Mouse (Mus musculus) embryonic facial prominence, embryonic 14.5 days (tissue): Measurements from ENCODE around the gene Stc2. TPM values are rescaled to one million over a fixed set of nuclear protein-coding genes. Genes with fewer than 3 reads are reported as not detected.

Source experiments
- ATAC-seq: fragments of 200-750 bp; cut with Nextera tagmentation; 2 replicates; pipeline ENCODE4 v1.8.0; 2017; ENCODE audit warnings: low read depth, moderate number of reproducible peaks, moderate TSS enrichment
- DNase-seq: peaks from one replicate; pipeline ENCODE4 v3.0.0-alpha.2; 2015; ENCODE audit warnings: low spot score
- H3K27ac ChIP-seq: fragments of 300-500 bp; sonication (generic); replicated peaks from 2 replicates; pipeline ENCODE4 v1.5.1; 2014; ENCODE audit warnings: low read depth, mild to moderate bottlenecking, low read length, moderate library complexity
- H3K27me3 ChIP-seq: fragments of 300-500 bp; sonication (generic); replicated peaks from 2 replicates; pipeline ENCODE4 v1.6.1; 2014; ENCODE audit warnings: low read length; ENCODE audit not compliant: control insufficient read depth, insufficient read depth
- H3K36me3 ChIP-seq: fragments of 300-500 bp; sonication (generic); 2 replicates; pipeline ENCODE4 v1.6.1; 2014; ENCODE audit warnings: low read length, mixed read lengths; ENCODE audit not compliant: control insufficient read depth, insufficient read depth
- H3K4me1 ChIP-seq: fragments of 300-500 bp; sonication (generic); 2 replicates; pipeline ENCODE4 v1.6.1; 2014; ENCODE audit warnings: antibody characterized with exemption, low read length; ENCODE audit not compliant: control insufficient read depth, insufficient read depth
- H3K4me2 ChIP-seq: fragments of 300-500 bp; sonication (generic); 2 replicates; pipeline ENCODE4 v1.6.1; 2014; ENCODE audit warnings: low read depth, mild to moderate bottlenecking, low read length, moderate library complexity, mixed read lengths
- H3K4me3 ChIP-seq: fragments of 300-500 bp; sonication (generic); 2 replicates; pipeline ENCODE4 v1.5.1; 2014; ENCODE audit warnings: low read depth, mild to moderate bottlenecking, low read length
- H3K9ac ChIP-seq: fragments of 300-500 bp; sonication (generic); 2 replicates; pipeline ENCODE4 v1.6.1; 2014; ENCODE audit warnings: low read depth, mild to moderate bottlenecking, low read length, moderate library complexity, mixed read lengths
- H3K9me3 ChIP-seq: fragments of 300-500 bp; sonication (generic); 2 replicates; pipeline ENCODE4 v1.6.1; 2016; ENCODE audit warnings: low read length; ENCODE audit not compliant: control insufficient read depth
- WGBS: fragments of 180-500 bp; shearing (Covaris S2); extraction: QIAGEN DNeasy Blood & Tissue Kit; methylation state at CpG from one replicate; pipeline ENCODE4 v1.1.7; 2014; 5-methylcytosine and 5-hydroxymethylcytosine counted together
- polyA plus RNA-seq: library from polyadenylated mRNA; unstranded; fragments of >200 nt; fragmentation: Nextera tagmentation; extraction: Ambion mirVana; gene quantifications from 2 replicates; pipeline ENCODE4 v1.2.1, GENCODE M21; 2014

The Stc2 gene
- polyA plus RNA-seq, 1 experiment from 2014 or later = 1.6 TPM

GRCm38 (mm10) chr11:31370436-31371230 lies 759 bp upstream of the Stc2 start:
- ATAC-seq (no peak), DNase-seq (no peak)
- H3K27ac ChIP-seq = no peak overlapping the region
- peak overlapping the region; percentile 54 for H3K9ac ChIP-seq
- H3K27me3 ChIP-seq = peaks cover 58% of the 10 kb centered on the region
- H3K9me3 ChIP-seq = no peaks in the 10 kb centered on the region
- peaks cover 8% of the 10 kb centered on the region for H3K4me1 ChIP-seq
- no peaks in the 10 kb centered on the region for H3K36me3 ChIP-seq
- 2% methylated on average over 21 of the region's 24 CpGs for WGBS
- peak overlapping the region; percentile 99 for H3K4me2 ChIP-seq
- peak overlapping the region; percentile 57 for H3K4me3 ChIP-seq

DNA sequence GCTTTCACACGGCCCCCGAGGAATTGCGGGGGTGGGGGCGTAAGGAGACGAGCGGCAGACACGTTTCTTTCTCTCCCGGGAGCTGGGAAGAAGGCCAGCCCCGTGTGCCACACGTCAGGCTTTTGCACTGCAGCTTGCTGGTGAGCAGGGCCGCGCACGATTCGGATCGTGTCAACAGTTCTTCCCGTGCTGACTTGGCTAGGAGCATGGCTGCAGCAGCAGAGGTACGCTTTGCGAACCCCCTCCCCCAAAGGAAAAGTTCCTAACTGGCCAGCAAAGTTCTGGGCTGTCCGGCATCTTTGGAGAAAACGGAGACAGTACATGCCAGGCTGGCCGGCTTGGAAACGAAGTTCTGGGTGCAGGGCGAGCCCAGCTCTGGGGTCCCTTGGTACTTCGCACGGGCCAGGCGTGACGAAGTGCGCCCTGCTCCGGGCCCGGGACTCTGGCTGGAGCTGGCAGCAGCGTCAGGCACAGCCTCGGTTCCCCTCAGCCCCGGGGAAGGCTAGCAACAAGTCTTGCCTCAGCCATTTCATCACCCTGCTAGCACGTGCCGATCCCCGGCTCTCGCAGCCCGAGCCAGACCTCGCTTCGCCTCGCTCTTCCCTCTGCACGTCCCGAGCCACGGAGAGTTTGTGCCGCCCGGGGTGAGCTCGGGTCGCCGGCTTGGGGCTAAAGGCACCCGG lies 768 bp downstream of the Stc2 start:
- peak; percentile 42 for ATAC-seq
- H3K4me1 ChIP-seq = peaks cover 8% of the 10 kb centered on the region
- no peak overlapping the region; the same call in 1 of the 2 replicates for H3K27ac ChIP-seq
- peak overlapping the region; percentile 57 for H3K4me3 ChIP-seq
- H3K4me2 ChIP-seq = peak overlapping the region; percentile 99
- no peaks in the 10 kb centered on the region for H3K36me3 ChIP-seq
- peaks cover 58% of the 10 kb centered on the region for H3K27me3 ChIP-seq
- peak; percentile 57 for DNase-seq
- WGBS = under 1% methylated on average over 37 of the region's 50 CpGs
- H3K9ac ChIP-seq = peak overlapping the region; percentile 54
- H3K9me3 ChIP-seq = no peaks in the 10 kb centered on the region

DNA sequence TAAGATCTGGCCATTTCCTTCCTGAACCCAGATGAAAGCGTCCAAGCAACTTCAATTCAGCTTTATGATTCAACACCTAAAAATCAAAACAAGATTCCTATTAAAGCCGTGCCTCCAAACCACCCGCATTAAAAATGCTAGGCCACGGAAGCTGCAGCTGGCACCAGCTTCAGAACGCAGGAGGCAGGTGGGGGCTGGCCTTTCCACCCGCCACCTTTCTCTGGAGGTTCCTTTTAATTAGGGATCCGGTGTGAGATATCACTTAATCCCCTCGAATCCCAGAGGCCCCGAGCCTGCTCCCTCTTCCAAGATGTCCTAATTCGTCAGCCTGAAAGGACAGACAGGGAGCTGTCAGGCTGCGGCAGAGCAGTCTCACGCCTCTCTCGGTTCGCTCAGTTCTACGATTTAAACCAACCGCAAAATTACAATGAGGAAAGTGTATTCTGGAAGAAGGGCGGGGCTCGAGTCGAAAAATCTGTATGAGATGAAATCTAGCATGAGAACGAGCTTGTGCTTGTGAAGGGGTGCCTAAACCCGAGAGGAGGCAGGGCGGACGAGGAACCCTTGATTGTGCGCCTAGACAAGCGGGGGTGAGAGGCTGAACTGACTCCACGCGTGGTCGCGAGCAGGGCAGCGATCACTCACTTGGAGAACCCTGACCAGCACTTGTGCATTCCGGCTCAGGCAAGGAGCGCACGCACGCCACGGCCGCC lies 1.5 kb downstream of the Stc2 start:
- no peaks in the 10 kb centered on the region for H3K36me3 ChIP-seq
- H3K4me1 ChIP-seq = peaks cover 8% of the 10 kb centered on the region
- H3K4me3 ChIP-seq = peak overlapping the region; percentile 57
- peak; percentile 4; the same call in 1 of the 2 replicates for ATAC-seq
- no peak overlapping the region for H3K27ac ChIP-seq
- WGBS = 2% methylated on average over 36 of the region's 36 CpGs
- no peaks in the 10 kb centered on the region for H3K9me3 ChIP-seq
- DNase-seq = peak; percentile 42
- peaks cover 58% of the 10 kb centered on the region for H3K27me3 ChIP-seq
- peak overlapping the region; percentile 54 for H3K9ac ChIP-seq
- H3K4me2 ChIP-seq = peak overlapping the region; percentile 99

- Histone ChIP-seq H3K27me3 (peaks cover 42% of the 10 kb centered on the region), H3K9me3 (no peaks in the 10 kb centered on the region), H3K27ac (no peak overlapping the region), H3K4me3 (no peak overlapping the region), H3K4me2 (no peak overlapping the region), H3K4me1 (peaks cover 12% of the 10 kb centered on the region), H3K9ac (no peak overlapping the region), H3K36me3 (no peaks in the 10 kb centered on the region)
- WGBS = 95% methylated on average over 4 of the region's 4 CpGs
- DNase-seq (no peak), ATAC-seq (no peak)
Measured at GRCm38 (mm10) chr11:31366827-31367226, 3.0 kb downstream of the Stc2 start.

GRCm38 (mm10) chr11:31366421-31366820 lies 3.5 kb downstream of the Stc2 start:
- ATAC-seq (no peak), DNase-seq (no peak)
- Histone ChIP-seq H3K4me3 (no peak overlapping the region), H3K4me2 (no peak overlapping the region), H3K4me1 (peaks cover 11% of the 10 kb centered on the region), H3K9me3 (no peaks in the 10 kb centered on the region), H3K27me3 (peaks cover 38% of the 10 kb centered on the region), H3K9ac (no peak overlapping the region), H3K27ac (no peak overlapping the region), H3K36me3 (no peaks in the 10 kb centered on the region)
- WGBS = 88% methylated on average over 2 of the region's 2 CpGs

DNA sequence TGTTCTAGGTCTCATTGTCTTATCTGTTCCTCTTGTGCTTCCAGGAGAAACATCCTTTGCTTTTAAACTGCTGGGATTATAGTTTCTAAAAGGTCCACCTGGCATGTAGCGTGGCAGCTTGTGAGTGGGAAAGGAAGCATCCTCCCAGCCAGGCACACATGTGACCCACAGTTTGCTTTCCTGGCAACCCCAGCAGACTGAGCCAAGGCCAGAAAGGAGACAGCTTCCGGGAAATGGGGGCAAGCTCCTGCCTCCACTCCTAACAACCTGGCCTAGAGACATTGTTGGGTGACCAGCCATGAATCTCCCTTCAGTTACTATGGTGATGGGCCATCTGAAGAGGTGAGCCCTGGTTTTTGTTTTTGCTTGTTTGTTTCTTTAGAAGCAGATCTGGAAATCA lies 3.9 kb downstream of the Stc2 start:
- Histone ChIP-seq H3K4me2 (no peak overlapping the region), H3K4me3 (no peak overlapping the region), H3K4me1 (peaks cover 8% of the 10 kb centered on the region; the same call in 1 of the 2 replicates), H3K36me3 (no peaks in the 10 kb centered on the region), H3K27me3 (peaks cover 34% of the 10 kb centered on the region), H3K9ac (no peak overlapping the region), H3K27ac (no peak overlapping the region), H3K9me3 (no peaks in the 10 kb centered on the region)
- ATAC-seq = no peak
- no peak for DNase-seq
- 85% methylated on average over 2 of the region's 2 CpGs for WGBS

DNA sequence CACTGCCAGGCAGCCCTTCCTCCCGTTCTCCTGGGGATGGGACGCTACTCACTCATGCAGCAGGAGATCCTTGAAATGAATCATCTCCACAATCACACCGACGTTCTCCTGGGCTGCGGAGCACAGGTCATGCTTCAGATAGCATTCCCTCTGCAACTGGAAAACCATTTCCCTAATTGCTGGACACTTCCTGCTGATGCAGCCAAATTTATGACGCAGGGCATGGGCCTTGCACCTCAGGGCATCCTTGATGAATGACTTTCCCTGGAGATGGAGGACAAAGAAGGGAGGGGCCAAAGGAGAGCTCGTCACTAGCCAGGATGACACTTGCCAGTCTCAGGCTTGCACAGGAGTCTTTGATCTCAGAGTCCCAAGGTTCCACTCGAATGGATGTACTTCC lies 4.6 kb downstream of the Stc2 start:
- no peak for ATAC-seq
- Histone ChIP-seq H3K27ac (no peak overlapping the region), H3K4me1 (peaks cover 4% of the 10 kb centered on the region; the same call in 1 of the 2 replicates), H3K27me3 (peaks cover 27% of the 10 kb centered on the region), H3K4me2 (no peak overlapping the region), H3K9me3 (no peaks in the 10 kb centered on the region), H3K36me3 (no peaks in the 10 kb centered on the region), H3K4me3 (no peak overlapping the region), H3K9ac (no peak overlapping the region)
- no peak for DNase-seq
- WGBS = 69% methylated on average over 8 of the region's 8 CpGs

DNA sequence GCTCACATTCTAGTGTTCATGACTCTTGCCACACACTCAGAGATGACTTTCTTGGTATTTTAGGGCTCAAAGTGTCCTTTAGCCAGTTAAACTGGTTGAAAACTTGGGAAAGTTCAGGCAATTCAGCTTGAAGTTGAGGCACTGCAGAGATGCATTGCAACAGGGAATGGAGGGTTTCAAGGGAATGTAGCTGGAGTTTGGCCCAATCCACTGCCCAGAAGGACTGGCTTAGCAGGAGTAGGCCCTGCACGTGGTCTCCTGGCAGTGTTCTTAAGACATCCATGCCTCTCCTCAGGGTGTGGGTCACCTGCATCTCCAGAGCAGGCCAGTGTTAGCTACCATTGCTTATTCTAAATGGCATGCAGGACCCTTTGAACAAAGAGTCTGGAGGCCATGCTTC lies 7.0 kb downstream of the Stc2 start:
- 91% methylated on average over 1 of the region's 1 CpGs for WGBS
- ATAC-seq (no peak), DNase-seq (no peak)
- Histone ChIP-seq H3K4me3 (no peak overlapping the region), H3K27me3 (peaks cover 11% of the 10 kb centered on the region), H3K36me3 (no peaks in the 10 kb centered on the region), H3K4me1 (peaks cover 4% of the 10 kb centered on the region; the same call in 1 of the 2 replicates), H3K27ac (no peak overlapping the region), H3K9ac (no peak overlapping the region), H3K4me2 (no peak overlapping the region), H3K9me3 (no peaks in the 10 kb centered on the region)
